Mouse (Mus musculus): ENCODE results near the gene Fam181a. TPM values are rescaled to one million over a fixed set of nuclear protein-coding genes. Genes with fewer than 3 reads are reported as not detected.
A peak's percentile ranks its signal among the peaks of the same experiment; 100 is the strongest.

Fam181a gene
- polyA plus RNA-seq, 2 experiments: 0.16 TPM; not detected in 1

DNA sequence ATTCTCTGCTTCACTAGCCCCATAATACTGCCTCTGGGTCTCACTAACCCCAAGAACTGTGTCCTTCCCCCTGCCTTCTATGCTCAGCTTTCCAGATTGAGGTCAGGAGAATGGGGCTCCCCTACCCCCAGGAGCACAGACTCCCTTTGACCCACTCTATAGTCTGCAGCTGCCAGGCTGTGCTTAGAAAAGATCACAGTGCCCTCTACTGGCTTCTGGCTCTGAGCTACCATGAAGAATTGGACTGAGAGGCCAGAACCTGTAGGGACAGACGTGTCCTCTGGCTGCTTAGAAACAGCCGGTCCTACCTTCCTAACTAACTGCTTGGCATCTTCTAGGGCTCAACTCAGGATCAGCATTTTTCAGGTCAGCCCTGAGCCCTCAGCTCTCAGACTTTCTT, 4.6 kb upstream of the Fam181a start:
- 34% methylated on average over 2 of the region's 2 CpGs for WGBS
- Histone ChIP-seq H3K27me3 (ENCODE audit: control insufficient read depth, insufficient read depth, low read length) (no peaks in the 10 kb centered on the region), H3K9ac (ENCODE audit: low read depth, low read length, severe bottlenecking) (no peak overlapping the region), H3K9me3 (ENCODE audit: control insufficient read depth, low read length) (no peaks in the 10 kb centered on the region), H3K36me3 (ENCODE audit: control insufficient read depth, insufficient read depth, low read length) (no peaks in the 10 kb centered on the region), H3K4me1 (ENCODE audit: control insufficient read depth, insufficient read depth, low read length) (no peaks in the 10 kb centered on the region), H3K4me2 (replicated peaks; ENCODE audit: low read depth, low read length, severe bottlenecking) (no peak overlapping the region), H3K4me3 (replicated peaks; ENCODE audit: low read length) (no peak overlapping the region), H3K27ac (replicated peaks; ENCODE audit: low read depth, low read length) (no peak overlapping the region)
- DNase-seq (ENCODE audit: low spot score) (no peak), ATAC-seq (ENCODE audit: low FRiP score, low read depth) (no peak)
- TF ChIP-seq POLR2A (IDR thresholded peaks at IDR 0.05; ENCODE audit: borderline replicate concordance, extremely low read depth, insufficient read depth, insufficient read length): no peak

DNA sequence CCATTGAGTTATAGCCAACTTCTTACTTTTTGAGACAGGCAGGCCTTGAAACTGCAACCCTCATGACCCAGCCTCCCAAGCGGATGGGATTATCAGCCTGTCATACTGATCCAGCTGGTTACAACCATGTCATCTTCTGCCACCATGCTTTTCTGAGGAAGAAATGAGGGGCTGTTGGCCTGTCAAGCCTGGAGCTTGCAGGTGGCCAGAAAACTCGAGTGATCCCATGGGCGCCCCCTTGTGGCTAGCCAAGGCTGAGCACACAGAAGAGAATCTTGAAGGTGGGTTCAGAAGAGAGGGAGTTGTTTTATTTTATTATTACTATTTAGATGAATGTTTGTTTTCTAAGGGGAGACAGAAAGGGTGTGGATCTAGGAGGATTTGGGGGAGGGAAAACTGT, 4.1 kb upstream of the Fam181a start:
- Histone ChIP-seq H3K4me1 (ENCODE audit: control insufficient read depth, insufficient read depth, low read length) (no peaks in the 10 kb centered on the region), H3K9ac (ENCODE audit: low read depth, low read length, severe bottlenecking) (no peak overlapping the region), H3K27ac (replicated peaks; ENCODE audit: low read depth, low read length) (no peak overlapping the region), H3K36me3 (ENCODE audit: control insufficient read depth, insufficient read depth, low read length) (no peaks in the 10 kb centered on the region), H3K4me2 (replicated peaks; ENCODE audit: low read depth, low read length, severe bottlenecking) (no peak overlapping the region), H3K27me3 (ENCODE audit: control insufficient read depth, insufficient read depth, low read length) (no peaks in the 10 kb centered on the region), H3K9me3 (ENCODE audit: control insufficient read depth, low read length) (no peaks in the 10 kb centered on the region), H3K4me3 (replicated peaks; ENCODE audit: low read length) (no peak overlapping the region)
- 25% methylated on average over 3 of the region's 3 CpGs for WGBS
- DNase-seq (ENCODE audit: low spot score) (peak; percentile 27), ATAC-seq (ENCODE audit: low FRiP score, low read depth) (no peak)
- TF ChIP-seq POLR2A (IDR thresholded peaks at IDR 0.05; ENCODE audit: borderline replicate concordance, extremely low read depth, insufficient read depth, insufficient read length): no peak

DNA sequence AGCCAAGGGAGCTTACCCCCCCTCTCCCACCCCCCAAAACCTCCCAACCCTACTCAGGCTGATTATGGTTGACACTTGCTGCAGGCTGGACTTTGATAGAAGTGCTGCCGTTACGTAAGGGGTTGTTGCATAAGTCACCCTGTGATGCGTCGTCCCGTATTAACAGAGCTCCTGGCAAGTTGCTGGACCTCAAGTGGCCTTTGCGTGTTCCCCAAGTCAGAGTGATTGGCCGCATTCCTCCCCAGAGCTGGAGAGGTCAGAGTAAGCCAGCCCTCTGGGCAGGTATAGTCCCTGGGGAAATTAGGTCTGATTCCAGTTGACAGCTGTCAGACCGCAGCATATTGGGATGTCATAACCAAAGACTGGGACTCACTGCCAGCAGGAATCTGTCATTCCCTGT, 1.1 kb downstream of the Fam181a start:
- 0 out of 2 replicates have a peak, but pooled peaks cover 13% of the 10 kb centered on the region for H3K27me3 ChIP-seq (ENCODE audit: control insufficient read depth, insufficient read depth, low read length)
- no peak for TF ChIP-seq POLR2A (IDR thresholded peaks at IDR 0.05; ENCODE audit: borderline replicate concordance, extremely low read depth, insufficient read depth, insufficient read length)
- no peaks in the 10 kb centered on the region for H3K4me1 ChIP-seq (ENCODE audit: control insufficient read depth, insufficient read depth, low read length)
- H3K36me3 ChIP-seq (ENCODE audit: control insufficient read depth, insufficient read depth, low read length): no peaks in the 10 kb centered on the region
- H3K9me3 ChIP-seq (ENCODE audit: control insufficient read depth, low read length): no peaks in the 10 kb centered on the region
- H3K4me3 ChIP-seq (replicated peaks; ENCODE audit: low read length): no peak overlapping the region
- no peak overlapping the region for H3K9ac ChIP-seq (ENCODE audit: low read depth, low read length, severe bottlenecking)
- WGBS: 79% methylated on average over 8 of the region's 8 CpGs
- DNase-seq (ENCODE audit: low spot score) (no peak), ATAC-seq (ENCODE audit: low FRiP score, low read depth) (no peak)
- no peak overlapping the region for H3K27ac ChIP-seq (replicated peaks; ENCODE audit: low read depth, low read length)
- no peak overlapping the region for H3K4me2 ChIP-seq (replicated peaks; ENCODE audit: low read depth, low read length, severe bottlenecking)

DNA sequence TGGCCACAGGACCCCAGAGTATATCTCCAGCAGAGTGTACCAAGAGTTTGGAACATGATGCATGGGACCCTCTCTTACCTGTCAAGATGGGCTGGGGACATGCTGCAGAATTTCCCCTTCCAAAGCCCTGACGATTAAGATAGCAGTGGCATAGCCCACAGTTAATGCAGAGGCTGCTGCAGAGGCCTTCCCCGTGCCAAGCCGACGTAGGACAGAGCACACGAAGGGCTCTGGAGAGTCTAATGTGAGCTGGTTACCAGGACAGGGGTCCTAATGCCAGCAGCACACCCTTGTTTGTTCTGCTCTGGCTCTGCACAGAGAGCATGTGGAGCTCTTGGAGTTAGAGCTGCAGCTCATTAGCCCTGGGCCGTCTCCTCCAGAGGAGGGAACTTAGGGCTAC, 2.5 kb downstream of the Fam181a start:
- H3K4me3 ChIP-seq (replicated peaks; ENCODE audit: low read length): no peak overlapping the region
- H3K4me2 ChIP-seq (replicated peaks; ENCODE audit: low read depth, low read length, severe bottlenecking): no peak overlapping the region
- H3K27ac ChIP-seq (replicated peaks; ENCODE audit: low read depth, low read length): no peak overlapping the region
- DNase-seq (ENCODE audit: low spot score): no peak
- ATAC-seq (ENCODE audit: low FRiP score, low read depth): no peak
- 75% methylated on average over 6 of the region's 6 CpGs for WGBS
- 0 out of 2 replicates have a peak, but pooled peaks cover 13% of the 10 kb centered on the region for H3K27me3 ChIP-seq (ENCODE audit: control insufficient read depth, insufficient read depth, low read length)
- no peaks in the 10 kb centered on the region for H3K4me1 ChIP-seq (ENCODE audit: control insufficient read depth, insufficient read depth, low read length)
- no peak for TF ChIP-seq POLR2A (IDR thresholded peaks at IDR 0.05; ENCODE audit: borderline replicate concordance, extremely low read depth, insufficient read depth, insufficient read length)
- no peaks in the 10 kb centered on the region for H3K9me3 ChIP-seq (ENCODE audit: control insufficient read depth, low read length)
- no peak overlapping the region for H3K9ac ChIP-seq (ENCODE audit: low read depth, low read length, severe bottlenecking)
- H3K36me3 ChIP-seq (ENCODE audit: control insufficient read depth, insufficient read depth, low read length): no peaks in the 10 kb centered on the region

DNA sequence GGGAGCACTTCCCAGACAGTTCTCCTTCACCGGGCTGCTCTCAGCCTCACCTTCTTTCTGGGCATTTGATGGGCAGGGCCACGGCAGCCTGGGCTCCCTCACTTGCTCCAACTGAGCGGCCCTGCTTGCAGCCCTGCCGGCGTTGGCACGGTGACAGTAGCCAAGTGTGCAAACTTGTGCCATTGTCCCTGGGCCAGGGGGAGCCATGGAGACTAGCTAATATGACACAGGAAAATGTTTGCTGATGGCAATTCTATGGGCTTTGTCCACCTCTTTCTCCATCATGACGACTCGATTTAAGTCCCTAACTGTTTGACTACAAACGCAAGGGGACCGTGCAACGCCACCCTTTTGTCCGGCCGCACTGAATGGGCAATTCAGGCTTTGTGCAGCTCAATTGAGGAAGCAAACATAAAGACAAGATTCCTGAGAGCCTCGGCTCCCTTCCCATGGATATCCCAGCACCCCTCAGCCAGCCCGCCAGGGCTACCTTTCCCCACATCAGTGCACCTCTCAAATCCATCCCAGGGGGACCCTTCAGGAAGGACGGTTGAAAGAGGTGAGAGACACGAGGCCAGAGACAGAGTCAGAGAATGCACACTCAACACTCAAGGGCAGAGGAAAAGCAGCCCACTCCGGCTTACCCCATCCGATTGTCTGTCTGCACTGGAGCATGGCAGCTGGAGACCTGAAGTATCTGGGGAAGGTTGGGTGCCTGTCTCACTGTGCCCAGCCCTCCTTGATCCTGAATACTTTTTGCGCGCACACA, 3.3 kb downstream of the Fam181a start:
- Histone ChIP-seq H3K27ac (replicated peaks; ENCODE audit: low read depth, low read length) (no peak overlapping the region), H3K36me3 (ENCODE audit: control insufficient read depth, insufficient read depth, low read length) (no peaks in the 10 kb centered on the region), H3K4me1 (ENCODE audit: control insufficient read depth, insufficient read depth, low read length) (no peaks in the 10 kb centered on the region), H3K9ac (ENCODE audit: low read depth, low read length, severe bottlenecking) (no peak overlapping the region), H3K9me3 (ENCODE audit: control insufficient read depth, low read length) (no peaks in the 10 kb centered on the region), H3K27me3 (ENCODE audit: control insufficient read depth, insufficient read depth, low read length) (0 out of 2 replicates have a peak, but pooled peaks cover 13% of the 10 kb centered on the region), H3K4me3 (replicated peaks; ENCODE audit: low read length) (no peak overlapping the region), H3K4me2 (replicated peaks; ENCODE audit: low read depth, low read length, severe bottlenecking) (no peak overlapping the region)
- ATAC-seq (ENCODE audit: low FRiP score, low read depth) (no peak), DNase-seq (ENCODE audit: low spot score) (no peak)
- WGBS: 72% methylated on average over 21 of the region's 21 CpGs
- TF ChIP-seq POLR2A (IDR thresholded peaks at IDR 0.05; ENCODE audit: borderline replicate concordance, extremely low read depth, insufficient read depth, insufficient read length): no peak

Measured in limb, embryonic 14.5 days (tissue).